Mouse (Mus musculus) kidney, adult 10 weeks (tissue): ENCODE data around the gene 4932429P05Rik. TPM values are rescaled to one million over a fixed set of nuclear protein-coding genes. Genes with fewer than 3 reads are reported as not detected.

Experiments used
- polyA plus RNA-seq: library from polyadenylated mRNA; stranded (reverse); fragments of 350-450 nt; fragmentation: Illumina TruSeq; extraction: RNeasy Lipid Tissue Mini Kit (QIAGEN cat#74804); gene quantifications from one replicate; pipeline ENCODE4 v1.2.3, GENCODE M21; 2014; ENCODE audit warnings: low read depth, low replicate concordance

Gene 4932429P05Rik
- not detected for polyA plus RNA-seq

DNA sequence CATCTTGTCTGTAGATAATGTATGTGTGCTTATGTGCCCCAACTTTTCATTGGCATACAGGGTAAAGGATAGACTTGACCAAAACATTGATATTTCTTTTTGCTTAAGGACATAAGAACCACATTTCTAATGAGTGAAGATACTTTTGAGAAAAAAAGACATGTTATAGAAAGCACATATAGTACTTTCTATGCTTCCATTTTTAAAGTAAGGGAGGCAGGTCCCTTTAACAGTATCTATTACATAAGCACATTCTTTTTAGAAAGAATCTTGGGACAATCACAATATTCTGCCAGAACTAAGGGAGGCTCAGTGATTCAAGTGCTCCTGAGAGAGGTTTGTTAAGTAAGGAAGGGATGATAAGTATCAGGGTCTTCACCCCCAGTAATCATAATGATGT, at the start of gene 4932429P05Rik:
Gene 4932429P05Rik, plus strand, starts transcription at position 301 of the 400 bp plus-strand sequence.

Other genes with a start within 250 kb of the 4932429P05Rik start
- not detected for gene 4930415L06Rik, start 180.6 kb downstream of the 4932429P05Rik start, polyA plus RNA-seq